Mouse (Mus musculus) MEL (cell line): ENCODE data around the gene Kmt5a.

Experiments
- BHLHE40 ChIP-seq: IDR thresholded peaks from 2 replicates; pipeline ENCODE4 v1.6.1; 2012; ENCODE audit warnings: low read depth, mild to moderate bottlenecking, inconsistent platforms, low read length, improper control_type of control experiment, borderline replicate concordance
- POLR2A ChIP-seq, 2 experiments: IDR thresholded peaks; 2 replicates each; pipeline ENCODE4 v1.6.1; 2011 to 2012; ENCODE audit warnings: low read length in 2 of 2, mild to moderate bottlenecking in 2 of 2, control low read depth in 1 of 2, improper control_type of control experiment in 1 of 2, low read depth in 1 of 2, moderate library complexity in 1 of 2; ENCODE audit not compliant: control insufficient read depth in 1 of 2, insufficient read depth in 1 of 2, poor library complexity in 1 of 2
- USF1 ChIP-seq: IDR thresholded peaks from 2 replicates; pipeline ENCODE4 v1.6.1; 2014; ENCODE audit warnings: low read depth, mild to moderate bottlenecking, inconsistent platforms, low read length, improper control_type of control experiment, moderate library complexity

DNA sequence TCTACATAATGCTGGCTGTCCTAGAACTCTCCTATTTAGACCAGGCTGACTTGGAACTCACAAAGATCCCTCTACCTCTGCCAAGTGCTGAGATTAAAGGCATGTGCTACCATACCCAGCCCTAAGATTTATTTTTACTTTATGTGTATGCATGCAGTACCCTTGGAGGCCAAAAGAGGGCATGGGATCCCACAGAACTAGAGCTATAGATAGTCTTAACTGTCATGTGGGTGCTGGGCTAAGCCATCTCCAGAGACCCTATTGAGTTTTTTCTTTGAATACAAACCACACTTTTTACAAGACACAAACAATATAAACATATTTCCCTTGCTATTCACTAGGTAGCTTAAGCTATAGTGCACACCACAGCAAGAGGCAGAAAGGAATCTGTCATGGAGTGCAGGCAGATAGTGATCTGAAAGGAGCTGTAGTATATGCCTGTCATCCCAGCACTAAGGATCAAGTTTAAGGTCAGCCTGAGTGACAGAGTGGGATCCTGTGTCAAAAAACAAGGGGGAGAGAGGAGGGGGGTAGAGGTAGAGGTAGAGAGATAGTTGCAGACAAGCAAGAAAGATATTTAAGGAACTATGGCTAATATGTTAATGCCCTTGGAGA lies 7.2 kb upstream of the Kmt5a start:
- TF ChIP-seq BHLHE40 (0 out of 2 replicates have a peak, but pooled peaks have one; percentile 11), POLR2A (IDR thresholded peaks at IDR 0.05; ENCODE audit: control insufficient read depth in 1 of 2, insufficient read depth in 1 of 2, low read depth in 1 of 2, low read length in 2 of 2, poor library complexity in 1 of 2) (no peak), USF1 (no peak)
